Mouse (Mus musculus) erythroblast, embryonic 14.5 days (primary cell): Measurements from ENCODE around the gene Il12rb1. TPM values are rescaled to one million over a fixed set of nuclear protein-coding genes. Genes with fewer than 3 reads are reported as not detected.

Source experiments
- H3K27me3 ChIP-seq: 2 replicates; pipeline ENCODE4 v1.6.1; 2012; ENCODE audit warnings: inconsistent platforms; ENCODE audit not compliant: control insufficient read depth
- H3K36me3 ChIP-seq: 2 replicates; pipeline ENCODE4 v1.6.1; 2012; ENCODE audit warnings: mild to moderate bottlenecking, inconsistent platforms; ENCODE audit not compliant: control insufficient read depth
- H3K4me1 ChIP-seq: 2 replicates; pipeline ENCODE4 v1.6.1; 2012; ENCODE audit warnings: inconsistent platforms; ENCODE audit not compliant: control insufficient read depth
- H3K4me3 ChIP-seq: replicated peaks from 2 replicates; pipeline ENCODE3; 2012; ENCODE audit warnings: moderate library complexity, mild to moderate bottlenecking, inconsistent platforms
- H3K9me3 ChIP-seq: 2 replicates; pipeline ENCODE4 v1.6.1; 2012; ENCODE audit warnings: low read length, inconsistent platforms, mixed read lengths; ENCODE audit not compliant: control insufficient read depth
- GATA1 ChIP-seq: IDR thresholded peaks from 2 replicates; pipeline ENCODE4 v1.6.1; 2012; ENCODE audit warnings: low read length, inconsistent platforms, mixed read lengths
- TAL1 ChIP-seq: IDR thresholded peaks from 3 replicates; pipeline ENCODE4 v1.6.1; 2012; ENCODE audit warnings: low read length, inconsistent platforms, mixed read lengths
- polyA plus RNA-seq: library from polyadenylated mRNA; stranded (reverse); fragments of >175 nt; gene quantifications from 2 replicates; pipeline ENCODE4 v1.2.3, GENCODE M21; 2012

Gene Il12rb1
- polyA plus RNA-seq, 1 experiment: 0.03 TPM

- Histone ChIP-seq H3K4me3 (no peak overlapping the region), H3K36me3 (peaks cover 73% of the 10 kb centered on the region), H3K27me3 (no peaks in the 10 kb centered on the region), H3K9me3 (no peaks in the 10 kb centered on the region), H3K4me1 (peaks cover 55% of the 10 kb centered on the region)
- no peak for TF ChIP-seq GATA1
- TF ChIP-seq TAL1: no peak
Measured at GRCm38 (mm10) chr8:70787051-70787445, 21.2 kb upstream of the Il12rb1 start.

DNA sequence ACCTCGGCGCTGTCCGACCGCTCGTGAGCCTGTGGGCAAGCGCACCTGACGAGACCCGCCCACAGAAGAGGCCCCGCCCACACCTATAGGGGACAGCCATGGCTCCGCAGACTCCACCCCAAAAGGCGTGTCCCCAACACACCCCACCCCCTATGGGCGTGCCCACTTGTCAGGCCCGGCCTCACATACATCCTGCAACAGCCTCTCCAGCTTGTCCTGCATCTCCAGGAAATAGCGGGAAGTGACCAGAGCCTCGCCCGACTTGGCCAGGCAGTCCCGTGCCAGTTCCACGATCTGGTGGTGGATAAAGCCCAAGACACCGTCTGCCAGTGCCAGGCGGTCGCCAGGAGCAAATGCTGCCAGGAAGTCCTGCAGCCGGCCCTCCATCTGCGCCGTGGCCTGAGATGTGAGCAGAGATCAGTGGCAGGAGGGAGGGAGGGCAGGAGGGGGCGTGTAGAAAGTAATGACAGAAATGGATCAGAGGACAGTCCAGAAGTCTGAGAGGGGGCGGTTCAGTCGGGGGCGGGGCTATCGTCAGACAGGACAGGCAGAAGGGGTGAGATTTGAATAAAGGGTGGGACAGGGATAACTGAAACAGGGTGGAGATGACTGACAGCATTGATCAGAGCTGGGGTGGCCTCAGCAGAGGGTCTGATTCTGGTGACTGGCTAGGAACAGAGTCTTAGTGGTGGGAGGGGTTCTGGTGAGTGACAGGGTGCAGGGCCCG lies 20.1 kb upstream of the Il12rb1 start:
- TF ChIP-seq GATA1: no peak
- TF ChIP-seq TAL1: no peak
- H3K27me3 ChIP-seq: peaks cover 3% of the 10 kb centered on the region; the same call in 1 of the 2 replicates
- H3K9me3 ChIP-seq: peaks cover 7% of the 10 kb centered on the region
- H3K36me3 ChIP-seq: peaks cover 69% of the 10 kb centered on the region
- no peak overlapping the region for H3K4me3 ChIP-seq
- peaks cover 65% of the 10 kb centered on the region for H3K4me1 ChIP-seq

DNA sequence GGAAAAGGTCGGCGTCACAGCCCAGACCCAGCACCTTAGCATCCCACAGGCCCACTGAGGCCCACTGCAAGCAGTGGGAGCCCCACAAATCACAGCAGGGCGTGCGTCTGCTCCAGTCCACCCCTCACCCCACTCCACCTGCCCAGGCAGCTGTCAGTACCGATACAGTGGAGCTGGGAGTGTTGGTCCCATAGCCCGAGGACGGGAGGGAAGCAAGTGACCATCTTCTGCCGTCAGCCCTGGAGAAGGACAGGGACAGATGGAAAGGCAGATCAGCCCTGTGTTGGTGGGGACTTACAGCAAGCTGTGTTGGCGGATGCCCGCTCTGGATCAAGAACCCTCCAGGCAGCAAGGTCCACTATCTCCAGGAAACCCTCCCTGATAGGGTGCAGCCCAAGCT lies 19.2 kb upstream of the Il12rb1 start:
- Histone ChIP-seq H3K9me3 (peaks cover 7% of the 10 kb centered on the region), H3K36me3 (peaks cover 59% of the 10 kb centered on the region), H3K4me1 (peaks cover 75% of the 10 kb centered on the region), H3K27me3 (peaks cover 9% of the 10 kb centered on the region), H3K4me3 (no peak overlapping the region)
- no peak for TF ChIP-seq TAL1
- TF ChIP-seq GATA1: no peak

DNA sequence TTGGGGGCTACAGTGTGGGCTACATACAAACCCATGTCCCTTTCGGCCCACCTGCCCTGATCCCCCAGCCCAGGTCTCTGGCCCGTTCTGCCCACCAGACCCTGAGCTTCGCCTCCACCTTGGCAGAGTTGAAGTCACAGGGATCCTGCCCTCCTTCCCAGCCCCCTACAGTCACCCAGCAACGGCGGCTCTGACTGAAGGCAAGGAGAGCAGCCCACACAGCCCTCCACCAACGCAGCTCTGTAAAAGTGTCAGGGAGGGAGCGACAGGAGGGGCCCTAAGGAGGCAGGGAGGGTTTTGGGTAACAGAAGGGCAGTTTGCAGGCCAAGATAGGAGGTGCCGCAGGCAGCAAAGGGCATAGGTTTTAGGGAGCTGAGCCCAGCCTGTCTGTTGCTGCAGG lies 17.4 kb upstream of the Il12rb1 start:
- Histone ChIP-seq H3K4me3 (peak overlapping the region; percentile 72), H3K36me3 (peaks cover 41% of the 10 kb centered on the region), H3K4me1 (peaks cover 82% of the 10 kb centered on the region), H3K9me3 (peaks cover 7% of the 10 kb centered on the region), H3K27me3 (peaks cover 24% of the 10 kb centered on the region)
- no peak for TF ChIP-seq GATA1

DNA sequence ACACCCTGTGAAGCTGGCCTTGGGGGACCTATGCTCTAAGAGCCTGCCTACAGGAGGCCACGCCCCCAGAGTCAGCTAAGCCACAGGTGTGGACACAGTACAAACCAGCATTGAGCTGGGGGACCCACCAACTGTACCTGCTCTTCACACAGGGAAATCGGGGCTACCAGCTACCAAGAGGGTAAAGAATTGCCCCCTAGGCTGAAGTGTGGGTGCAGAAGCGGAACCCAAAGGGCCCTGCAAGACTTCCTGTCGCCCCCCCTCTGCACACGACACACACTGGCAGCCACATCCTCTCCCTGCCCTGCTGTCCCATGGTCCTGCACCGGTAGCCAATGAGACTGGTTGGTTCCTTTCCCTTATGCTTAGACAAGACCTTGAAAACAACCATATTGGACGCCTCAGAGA lies 17.0 kb upstream of the Il12rb1 start:
- no peak for TF ChIP-seq TAL1
- TF ChIP-seq GATA1: no peak
- H3K36me3 ChIP-seq: peaks cover 37% of the 10 kb centered on the region
- H3K4me1 ChIP-seq: peaks cover 82% of the 10 kb centered on the region
- peaks cover 7% of the 10 kb centered on the region for H3K9me3 ChIP-seq
- H3K4me3 ChIP-seq: peak overlapping the region; percentile 72
- peaks cover 28% of the 10 kb centered on the region for H3K27me3 ChIP-seq

DNA sequence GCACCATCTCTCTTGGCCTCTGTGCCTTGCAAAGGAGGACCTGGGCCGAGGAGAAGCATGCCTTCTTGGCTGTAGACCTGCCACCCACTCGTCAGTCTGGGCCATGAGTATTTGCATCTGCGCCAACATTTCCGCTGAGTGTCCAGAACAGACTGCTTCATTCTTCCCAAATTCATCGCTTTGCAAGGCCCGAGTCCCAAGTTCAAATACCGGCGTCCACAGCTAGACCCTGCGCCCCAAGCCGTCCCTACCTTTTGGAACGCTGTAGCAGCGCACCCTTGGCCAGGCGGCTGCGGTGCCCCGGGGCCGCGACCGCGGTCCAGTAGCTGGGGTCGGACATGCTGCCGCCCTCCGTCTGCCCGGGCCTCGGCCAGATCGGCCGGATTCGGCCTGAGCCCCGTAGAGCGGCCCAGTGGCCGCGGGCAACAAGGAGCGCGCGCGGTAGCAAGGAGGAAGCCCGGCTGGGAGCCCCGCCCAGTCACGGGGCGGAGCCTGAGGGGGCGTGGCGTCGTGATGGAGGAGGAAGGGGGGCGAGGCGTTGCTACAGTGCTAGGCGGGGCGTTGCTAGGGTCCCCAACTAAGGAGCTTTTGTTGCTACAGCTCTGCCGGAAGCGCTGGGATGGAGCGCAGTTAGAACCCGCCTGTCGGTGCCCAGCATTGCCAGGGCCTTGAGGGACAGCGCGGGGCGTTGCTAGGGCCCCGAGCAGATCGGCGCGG lies 16.1 kb upstream of the Il12rb1 start:
- peaks cover 36% of the 10 kb centered on the region for H3K27me3 ChIP-seq

GRCm38 (mm10) chr8:70792700-70793099 lies 15.5 kb upstream of the Il12rb1 start:
- H3K4me1 ChIP-seq: peaks cover 87% of the 10 kb centered on the region
- H3K36me3 ChIP-seq: peaks cover 23% of the 10 kb centered on the region
- TF ChIP-seq GATA1 (no peak), TAL1 (no peak)
- H3K4me3 ChIP-seq: peak overlapping the region; percentile 72
- H3K27me3 ChIP-seq: peaks cover 42% of the 10 kb centered on the region
- peaks cover 7% of the 10 kb centered on the region for H3K9me3 ChIP-seq

More for the DNA sequence above, 16.1 kb upstream of the Il12rb1 start:
- Histone ChIP-seq H3K4me3 (peak overlapping the region; percentile 72), H3K4me1 (peaks cover 86% of the 10 kb centered on the region), H3K36me3 (peaks cover 28% of the 10 kb centered on the region), H3K9me3 (peaks cover 7% of the 10 kb centered on the region)
- no peak for TF ChIP-seq GATA1
- no peak for TF ChIP-seq TAL1

DNA sequence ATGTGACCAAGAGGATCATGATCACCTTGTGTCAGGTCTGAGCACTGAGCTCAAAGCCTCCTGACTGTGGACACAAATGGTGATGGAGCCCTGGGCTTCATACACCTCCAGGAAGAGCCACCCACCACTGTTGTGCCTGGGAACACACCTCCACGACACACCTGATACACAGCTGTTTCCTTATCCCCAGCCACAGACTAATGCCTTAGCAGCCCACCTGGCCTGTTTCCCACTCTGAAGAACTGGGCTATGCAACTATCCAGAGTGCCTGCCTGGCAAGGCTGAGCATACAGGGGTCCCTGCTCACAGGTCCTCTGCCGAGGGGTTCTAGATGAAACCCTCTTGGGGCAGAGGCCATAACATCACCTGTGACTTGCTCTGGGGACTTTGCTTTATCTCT lies 14.0 kb upstream of the Il12rb1 start:
- Histone ChIP-seq H3K9me3 (peaks cover 7% of the 10 kb centered on the region), H3K4me3 (no peak overlapping the region), H3K27me3 (peaks cover 57% of the 10 kb centered on the region), H3K4me1 (peaks cover 81% of the 10 kb centered on the region), H3K36me3 (peaks cover 7% of the 10 kb centered on the region)
- TF ChIP-seq GATA1: no peak
- no peak for TF ChIP-seq TAL1

DNA sequence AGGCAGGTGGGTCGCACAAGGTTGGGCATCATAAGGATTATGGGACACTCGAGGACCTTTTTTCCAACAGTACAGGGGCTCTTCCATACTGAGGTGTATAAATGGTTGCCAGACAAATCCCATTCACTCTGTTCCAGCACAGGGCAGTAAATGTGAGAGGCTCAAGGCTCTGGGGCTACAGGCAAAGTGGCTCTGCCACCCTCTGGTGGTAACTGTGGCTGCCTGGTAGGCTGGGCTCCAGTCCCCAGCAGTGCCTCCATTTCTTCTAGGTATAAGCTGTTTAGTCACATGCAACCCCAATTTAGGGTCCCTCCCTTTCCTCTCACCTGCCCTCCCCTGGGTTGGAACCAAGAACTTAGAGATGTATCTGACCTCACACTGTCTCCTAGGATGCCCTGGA lies 12.9 kb upstream of the Il12rb1 start:
- Histone ChIP-seq H3K9me3 (peaks cover 7% of the 10 kb centered on the region), H3K4me1 (peaks cover 75% of the 10 kb centered on the region), H3K36me3 (no peaks in the 10 kb centered on the region), H3K4me3 (no peak overlapping the region), H3K27me3 (peaks cover 69% of the 10 kb centered on the region)
- TF ChIP-seq GATA1 (no peak), TAL1 (no peak)
